Mouse (Mus musculus): ENCODE measurements around the gene Camsap3. TPM values are rescaled to one million over a fixed set of nuclear protein-coding genes. Genes with fewer than 3 reads are reported as not detected.

Camsap3 gene
- polyA plus RNA-seq (2012; rRNA removed) = 65.6 and 66.3 TPM in 2 replicates

GRCm38 (mm10) chr8:3586993-3587390, at the start of gene Camsap3:
Gene Camsap3 (plus strand): TSS chr8:3587293.

GRCm38 (mm10) chr8:3567641-3568371, 19.3 kb upstream of the Camsap3 start, which contains the start of gene C330021F23Rik:
Gene C330021F23Rik (plus strand): TSS chr8:3567990.

GRCm38 (mm10) chr8:3621199-3621970, 34.3 kb downstream of the Camsap3 start, which contains the start of the genes Xab2 and Pet100:
Gene Xab2 (minus strand): TSS chr8:3621316.
Gene Pet100 (plus strand): TSS chr8:3621548.

DNA sequence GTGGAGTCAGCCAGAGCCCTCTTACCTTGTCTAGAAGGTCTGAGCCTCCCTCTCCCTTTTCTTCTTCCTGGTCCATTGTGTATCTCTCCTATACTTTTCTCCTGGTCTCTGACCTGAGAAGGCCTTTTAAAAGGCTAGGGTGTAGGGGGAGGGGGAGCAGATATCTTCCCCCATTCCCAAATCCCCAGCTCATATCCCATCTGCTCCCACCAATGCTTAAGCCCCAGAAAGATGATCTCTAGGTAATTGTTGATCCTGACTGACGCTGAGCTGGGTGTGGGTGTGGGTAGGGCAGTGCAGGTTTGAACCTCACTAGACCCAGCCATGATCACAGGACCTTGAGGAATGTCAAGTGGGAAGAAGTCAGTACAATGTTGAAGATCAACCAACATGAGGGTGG, 38.4 kb downstream of the Camsap3 start, which contains the start of gene Pcp2:
Pcp2 (minus strand) TSS at position 101 of the 400 bp plus-strand sequence.

DNA sequence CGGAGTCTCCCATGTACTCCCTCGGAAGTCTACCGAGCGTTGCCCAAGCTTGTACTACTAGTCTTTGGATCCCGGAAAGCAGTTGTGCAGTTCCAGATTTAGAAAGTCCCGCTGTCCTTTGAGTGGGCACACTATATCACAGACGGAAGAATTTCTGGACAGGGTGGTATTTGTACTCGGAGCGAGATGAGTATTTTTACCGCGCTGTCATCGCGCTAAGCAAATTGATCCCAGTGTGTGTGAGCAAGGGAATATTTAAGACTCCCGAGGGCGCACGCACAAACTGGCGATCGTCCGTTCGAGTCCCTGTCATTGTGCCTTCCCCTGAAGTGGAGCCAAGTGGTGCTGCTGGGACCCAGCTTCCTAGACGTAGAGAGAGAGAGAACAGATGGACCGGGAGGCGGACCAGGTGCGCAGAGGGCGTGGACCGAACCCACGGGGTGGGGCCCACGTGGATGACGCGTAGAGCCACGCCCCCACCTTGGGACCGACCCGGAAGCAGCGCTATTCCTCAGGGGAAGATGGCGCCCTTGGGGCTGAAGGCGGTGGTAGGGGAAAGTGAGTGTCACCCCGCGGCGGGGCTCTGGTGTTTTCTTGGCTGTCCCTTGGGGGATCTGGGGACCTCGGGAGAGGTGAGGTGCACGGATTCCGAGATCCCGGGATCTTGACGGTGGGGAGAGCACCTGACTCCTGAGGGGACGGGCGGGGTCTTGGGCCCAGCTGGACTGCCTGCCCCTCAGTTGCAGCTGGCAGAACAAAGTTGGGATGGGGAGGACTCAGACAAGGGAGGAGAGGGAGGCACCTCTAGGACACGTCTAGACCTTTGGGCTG, 43.8 kb downstream of the Camsap3 start, which contains the start of gene Stxbp2:
Stxbp2 (plus strand) TSS at position 309 of the 831 bp plus-strand sequence.

GRCm38 (mm10) chr8:3655526-3655925, 68.4 kb downstream of the Camsap3 start, which contains the start of gene Retn:
Gene Retn (plus strand): TSS chr8:3655770.

Other genes starting within 250 kb of the Camsap3 start
- gene A430078G23Rik, start 233.9 kb upstream of the Camsap3 start, polyA plus RNA-seq (2012; rRNA removed) = 0.09 and 0.37 TPM in 2 replicates
- gene Arhgef18, start 194.3 kb upstream of the Camsap3 start, polyA plus RNA-seq (2012; rRNA removed) = 29.1 and 31.3 TPM in 2 replicates
- 4.2 and 4.9 TPM in 2 replicates for gene Pex11g, start 119.6 kb upstream of the Camsap3 start, polyA plus RNA-seq (2012; rRNA removed)
- 0.26 and 0.36 TPM in 2 replicates for gene Tex45, start 116.4 kb upstream of the Camsap3 start, polyA plus RNA-seq (2012; rRNA removed)
- 102 and 108 TPM in 2 replicates for gene Zfp358, start 94.2 kb upstream of the Camsap3 start, polyA plus RNA-seq (2012; rRNA removed)
- gene Mcoln1, start 86.8 kb upstream of the Camsap3 start, polyA plus RNA-seq (2012; rRNA removed) = 263 and 271 TPM in 2 replicates
- gene Pnpla6, start 71.9 kb upstream of the Camsap3 start, polyA plus RNA-seq (2012; rRNA removed) = 47.3 and 60.4 TPM in 2 replicates
- gene C330021F23Rik, start 19.3 kb upstream of the Camsap3 start, polyA plus RNA-seq (2012; rRNA removed) = 0.88 and 1.1 TPM in 2 replicates
- 70.7 and 75.6 TPM in 2 replicates for gene Xab2, start 34.0 kb downstream of the Camsap3 start, polyA plus RNA-seq (2012; rRNA removed)
- 58.7 and 80.5 TPM in 2 replicates for gene Pet100, start 34.3 kb downstream of the Camsap3 start, polyA plus RNA-seq (2012; rRNA removed)
- gene Pcp2, start 38.3 kb downstream of the Camsap3 start, polyA plus RNA-seq (2012; rRNA removed) = 0.82 and 1.9 TPM in 2 replicates
- gene Stxbp2, start 43.7 kb downstream of the Camsap3 start, polyA plus RNA-seq (2012; rRNA removed) = 122 and 144 TPM in 2 replicates
- gene Retn, start 68.5 kb downstream of the Camsap3 start, polyA plus RNA-seq (2012; rRNA removed) = 0.45 and 0.53 TPM in 2 replicates
- gene Mcemp1, start 78.5 kb downstream of the Camsap3 start, polyA plus RNA-seq (2012; rRNA removed) = 0.32 and 0.35 TPM in 2 replicates
- 8.4 and 11.6 TPM in 2 replicates for gene Fcor, start 85.1 kb downstream of the Camsap3 start, polyA plus RNA-seq (2012; rRNA removed)
- gene Trappc5, start 89.0 kb downstream of the Camsap3 start, polyA plus RNA-seq (2012; rRNA removed) = 51.9 and 54.3 TPM in 2 replicates
- not detected in 2 replicates for gene Fcer2a, start 106.9 kb downstream of the Camsap3 start, polyA plus RNA-seq (2012; rRNA removed)
- gene Clec4g, start 133.4 kb downstream of the Camsap3 start, polyA plus RNA-seq (2012; rRNA removed) = 0.04 TPM in 1 of 2 replicates, not detected in the other
- gene Cd209a, start 161.7 kb downstream of the Camsap3 start, polyA plus RNA-seq (2012; rRNA removed) = 0.12 and 0.13 TPM in 2 replicates